Mouse (Mus musculus) embryonic fibroblast, embryonic 13.5 days (primary cell): Measurements from ENCODE around the gene Bak1.

Experiments
- CTCF ChIP-seq: IDR thresholded peaks from 2 replicates; pipeline ENCODE4 v1.5.1; 2011; ENCODE audit warnings: mild to moderate bottlenecking, control low read depth, low read length, moderate library complexity, borderline replicate concordance; ENCODE audit not compliant: insufficient read depth
- POLR2A ChIP-seq: IDR thresholded peaks from 2 replicates; pipeline ENCODE4 v1.6.1; 2011; ENCODE audit warnings: low read depth, mild to moderate bottlenecking, control low read depth, low read length, moderate library complexity

DNA sequence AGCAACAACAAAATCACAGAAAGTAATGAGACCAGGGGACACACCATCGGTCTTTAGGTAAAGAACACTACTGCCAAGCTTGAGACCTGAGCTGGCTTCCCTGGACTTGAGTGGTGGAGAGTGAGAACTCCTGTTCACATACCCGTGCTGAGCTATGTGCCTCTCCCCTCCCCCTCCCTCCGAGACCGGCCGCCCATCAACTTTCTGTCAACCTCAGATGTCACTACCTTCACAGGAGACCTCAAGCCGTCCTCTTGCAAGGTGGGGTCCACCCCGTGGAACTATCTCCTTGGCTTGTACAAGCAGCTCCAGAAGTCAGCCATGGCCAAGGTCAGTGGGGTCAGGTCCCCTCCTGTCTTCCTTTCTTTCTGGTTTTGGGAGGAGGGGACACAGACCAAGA lies 3.5 kb upstream of the Bak1 start:
- TF ChIP-seq POLR2A (no peak), CTCF (no peak)
